Mouse (Mus musculus) liver, embryonic 14.5 days (tissue): ENCODE data around the gene Dnah5.

Experiments used
- CTCF ChIP-seq: IDR thresholded peaks from 2 replicates; pipeline ENCODE4 v1.5.1; 2016; ENCODE audit warnings: antibody characterized with exemption, low read depth, control low read depth
- EP300 ChIP-seq: IDR thresholded peaks from 2 replicates; pipeline ENCODE4 v1.6.1; 2016; ENCODE audit warnings: antibody characterized with exemption, low read depth

- no peak for TF ChIP-seq CTCF
- TF ChIP-seq EP300, result no peak
Measured at GRCm38 (mm10) chr15:28188361-28189011, 15.1 kb upstream of the Dnah5 start.
